Mouse (Mus musculus) limb, embryonic 13.5 days (tissue): ENCODE data around the gene Kif26b. TPM values are rescaled to one million over a fixed set of nuclear protein-coding genes. Genes with fewer than 3 reads are reported as not detected.
A peak's percentile ranks its signal among the peaks of the same experiment; 100 is the strongest.

Source experiments
- ATAC-seq: fragments of 200-750 bp; cut with Nextera tagmentation; 2 replicates; pipeline ENCODE4 v1.8.0; 2017; ENCODE audit warnings: low read depth, moderate number of reproducible peaks, moderate TSS enrichment; ENCODE audit not compliant: low FRiP score
- H3K27ac ChIP-seq: fragments of 300-500 bp; sonication (generic); 2 replicates; pipeline ENCODE4 v1.5.1; 2015; ENCODE audit warnings: inconsistent platforms, mild to moderate bottlenecking, moderate library complexity
- H3K27me3 ChIP-seq: fragments of 300-500 bp; sonication (generic); 2 replicates; pipeline ENCODE4 v1.6.1; 2015; ENCODE audit warnings: mild to moderate bottlenecking, inconsistent platforms
- H3K36me3 ChIP-seq: fragments of 300-500 bp; sonication (generic); 2 replicates; pipeline ENCODE4 v1.6.1; 2015; ENCODE audit warnings: inconsistent platforms, mild to moderate bottlenecking, moderate library complexity
- H3K4me1 ChIP-seq: fragments of 300-500 bp; sonication (generic); 2 replicates; pipeline ENCODE4 v1.6.1; 2015; ENCODE audit warnings: inconsistent platforms
- H3K4me2 ChIP-seq: fragments of 300-500 bp; sonication (generic); replicated peaks from 2 replicates; pipeline ENCODE4 v1.6.1; 2015; ENCODE audit warnings: inconsistent platforms, mild to moderate bottlenecking, moderate library complexity
- H3K4me3 ChIP-seq: fragments of 300-500 bp; sonication (generic); 2 replicates; pipeline ENCODE4 v1.5.1; 2015; ENCODE audit warnings: moderate library complexity, mild to moderate bottlenecking, inconsistent platforms
- H3K9ac ChIP-seq: fragments of 300-500 bp; sonication (generic); 2 replicates; pipeline ENCODE4 v1.6.1; 2015; ENCODE audit warnings: mild to moderate bottlenecking, inconsistent platforms
- H3K9me3 ChIP-seq: fragments of 300-500 bp; sonication (generic); 2 replicates; pipeline ENCODE4 v1.6.1; 2016; ENCODE audit warnings: inconsistent platforms
- WGBS: fragments of 180-500 bp; shearing (Covaris S2); methylation state at CpG from one replicate; pipeline ENCODE4 v1.1.7; 2015; 5-methylcytosine and 5-hydroxymethylcytosine counted together
- polyA plus RNA-seq: library from polyadenylated mRNA; unstranded; fragments of >200 nt; fragmentation: Nextera tagmentation; extraction: Ambion mirVana; gene quantifications from 2 replicates; pipeline ENCODE4 v1.2.1, GENCODE M21; 2015

Kif26b gene
- polyA plus RNA-seq, 1 experiment from 2014 or later: 13.3 TPM

DNA sequence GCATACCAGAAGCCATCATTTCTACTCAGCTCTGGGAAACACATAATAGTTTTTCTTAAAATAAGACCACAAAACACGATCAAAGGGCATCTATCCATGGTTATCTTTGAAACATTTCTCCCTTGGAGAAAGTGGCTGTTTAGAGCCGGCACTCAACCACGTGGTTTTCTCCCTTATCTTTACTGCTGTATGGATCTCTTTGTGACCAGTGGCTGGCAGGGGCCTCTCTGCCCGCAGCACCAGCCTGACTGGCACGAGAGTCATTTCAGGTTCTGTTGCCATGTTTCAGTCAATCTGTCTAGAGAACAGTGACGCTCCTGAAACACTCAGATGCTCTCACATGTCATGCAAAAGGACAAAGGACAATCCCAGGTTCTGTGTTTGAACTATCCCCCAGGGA is 241.1 kb downstream of the Kif26b start:
- ATAC-seq: no peak
- no peak overlapping the region for H3K4me2 ChIP-seq
- H3K27ac ChIP-seq: no peak overlapping the region
- no peak overlapping the region for H3K9ac ChIP-seq
- peaks cover 2% of the 10 kb centered on the region; the same call in 1 of the 2 replicates for H3K4me1 ChIP-seq
- no peaks in the 10 kb centered on the region for H3K27me3 ChIP-seq
- no peaks in the 10 kb centered on the region for H3K9me3 ChIP-seq
- H3K36me3 ChIP-seq: no peaks in the 10 kb centered on the region; the same call in 1 of the 2 replicates
- no peak overlapping the region for H3K4me3 ChIP-seq
- WGBS: 86% methylated on average over 6 of the region's 6 CpGs

- no peak overlapping the region for H3K4me3 ChIP-seq
- H3K9ac ChIP-seq: no peak overlapping the region
- no peak overlapping the region for H3K4me2 ChIP-seq
- no peaks in the 10 kb centered on the region for H3K9me3 ChIP-seq
- no peaks in the 10 kb centered on the region for H3K4me1 ChIP-seq
- WGBS: 63% methylated on average over 6 of the region's 7 CpGs
- no peaks in the 10 kb centered on the region for H3K27me3 ChIP-seq
- H3K36me3 ChIP-seq: no peaks in the 10 kb centered on the region; the same call in 1 of the 2 replicates
- H3K27ac ChIP-seq: no peak overlapping the region
- ATAC-seq: peak; percentile 40; the same call in 1 of the 2 replicates
These were observed 241.9 kb downstream of the Kif26b start for GRCm38 (mm10) chr1:178770626-178771362.

DNA sequence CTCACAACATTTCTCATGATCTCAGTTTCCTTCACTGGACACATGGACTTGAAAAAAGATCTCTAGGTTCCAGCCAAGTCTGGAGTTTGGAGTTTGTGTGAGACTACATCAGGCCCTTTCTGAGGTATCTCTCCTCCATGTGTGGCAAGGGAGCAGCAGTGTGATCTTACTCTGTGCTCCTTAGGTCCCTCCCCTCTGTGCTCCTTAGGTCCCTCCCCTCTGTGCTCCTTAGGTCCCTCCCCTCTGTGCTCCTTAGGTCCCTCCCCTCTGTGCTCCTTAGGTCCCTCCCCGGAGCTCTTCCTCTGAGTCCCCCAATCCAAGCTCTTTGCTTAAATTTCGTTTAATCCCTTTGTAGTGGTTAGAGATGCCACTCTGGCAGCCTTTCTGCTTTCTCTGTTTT is 250.8 kb downstream of the Kif26b start:
- peaks cover 7% of the 10 kb centered on the region; the same call in 1 of the 2 replicates for H3K36me3 ChIP-seq
- ATAC-seq: no peak
- no peak overlapping the region for H3K27ac ChIP-seq
- no peak overlapping the region for H3K4me2 ChIP-seq
- peaks cover 3% of the 10 kb centered on the region; the same call in 1 of the 2 replicates for H3K4me1 ChIP-seq
- H3K9ac ChIP-seq: no peak overlapping the region
- H3K9me3 ChIP-seq: 0 out of 2 replicates have a peak, but pooled peaks cover 7% of the 10 kb centered on the region
- H3K27me3 ChIP-seq: no peaks in the 10 kb centered on the region
- 41% methylated on average over 2 of the region's 2 CpGs for WGBS
- no peak overlapping the region for H3K4me3 ChIP-seq

DNA sequence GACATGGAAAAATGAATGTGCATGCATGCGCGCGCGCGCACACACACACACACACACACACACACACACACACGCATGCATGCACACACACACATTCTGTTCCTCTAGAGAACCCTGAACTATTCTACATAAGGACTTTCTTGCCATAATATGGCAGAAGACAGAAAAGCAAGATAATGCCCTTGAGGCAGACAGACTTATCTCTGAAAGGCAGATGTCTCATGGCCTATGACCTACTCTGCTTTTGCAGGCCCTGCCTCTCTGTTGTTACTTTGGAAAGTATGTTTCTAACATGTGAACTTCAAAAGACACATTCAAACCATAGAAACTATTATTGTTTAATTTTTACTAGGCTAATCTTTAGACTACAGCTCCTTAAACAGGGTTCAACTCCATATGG is 255.1 kb downstream of the Kif26b start:
- no peak overlapping the region for H3K4me2 ChIP-seq
- no peak for ATAC-seq
- H3K27me3 ChIP-seq: no peaks in the 10 kb centered on the region
- no peak overlapping the region for H3K9ac ChIP-seq
- WGBS: 83% methylated on average over 6 of the region's 6 CpGs
- H3K27ac ChIP-seq: no peak overlapping the region
- 0 out of 2 replicates have a peak, but pooled peaks cover 3% of the 10 kb centered on the region for H3K9me3 ChIP-seq
- 0 out of 2 replicates have a peak, but pooled peaks cover 3% of the 10 kb centered on the region for H3K36me3 ChIP-seq
- no peaks in the 10 kb centered on the region for H3K4me1 ChIP-seq
- no peak overlapping the region for H3K4me3 ChIP-seq

- no peak for ATAC-seq
These were observed 262.3 kb downstream of the Kif26b start for GRCm38 (mm10) chr1:178791266-178791665.

GRCm38 (mm10) chr1:178792726-178793125 is 263.8 kb downstream of the Kif26b start:
- Histone ChIP-seq H3K27me3 (no peaks in the 10 kb centered on the region), H3K9ac (no peak overlapping the region), H3K4me3 (no peak overlapping the region), H3K4me2 (no peak overlapping the region), H3K27ac (no peak overlapping the region), H3K9me3 (no peaks in the 10 kb centered on the region), H3K4me1 (peaks cover 19% of the 10 kb centered on the region), H3K36me3 (no peaks in the 10 kb centered on the region)
- ATAC-seq: no peak
- 91% methylated on average over 5 of the region's 5 CpGs for WGBS

More at GRCm38 (mm10) chr1:178791266-178791665, 262.3 kb downstream of the Kif26b start:
- Histone ChIP-seq H3K27ac (no peak overlapping the region), H3K4me3 (no peak overlapping the region), H3K4me1 (peaks cover 9% of the 10 kb centered on the region; the same call in 1 of the 2 replicates), H3K9me3 (no peaks in the 10 kb centered on the region), H3K27me3 (no peaks in the 10 kb centered on the region), H3K9ac (no peak overlapping the region), H3K36me3 (no peaks in the 10 kb centered on the region), H3K4me2 (no peak overlapping the region)
- WGBS: 62% methylated on average over 1 of the region's 1 CpGs

- H3K9ac ChIP-seq: no peak overlapping the region
- no peak for ATAC-seq
- WGBS: 90% methylated on average over 7 of the region's 7 CpGs
These were observed 265.9 kb downstream of the Kif26b start for GRCm38 (mm10) chr1:178794866-178795265.

GRCm38 (mm10) chr1:178797388-178797787 is 268.5 kb downstream of the Kif26b start:
- 80% methylated on average over 2 of the region's 2 CpGs for WGBS
- no peaks in the 10 kb centered on the region for H3K9me3 ChIP-seq

More at GRCm38 (mm10) chr1:178794866-178795265, 265.9 kb downstream of the Kif26b start:
- H3K36me3 ChIP-seq: no peaks in the 10 kb centered on the region
- no peak overlapping the region for H3K4me2 ChIP-seq
- H3K27me3 ChIP-seq: no peaks in the 10 kb centered on the region
- H3K27ac ChIP-seq: no peak overlapping the region
- peaks cover 39% of the 10 kb centered on the region for H3K4me1 ChIP-seq
- H3K4me3 ChIP-seq: no peak overlapping the region
- H3K9me3 ChIP-seq: no peaks in the 10 kb centered on the region

DNA sequence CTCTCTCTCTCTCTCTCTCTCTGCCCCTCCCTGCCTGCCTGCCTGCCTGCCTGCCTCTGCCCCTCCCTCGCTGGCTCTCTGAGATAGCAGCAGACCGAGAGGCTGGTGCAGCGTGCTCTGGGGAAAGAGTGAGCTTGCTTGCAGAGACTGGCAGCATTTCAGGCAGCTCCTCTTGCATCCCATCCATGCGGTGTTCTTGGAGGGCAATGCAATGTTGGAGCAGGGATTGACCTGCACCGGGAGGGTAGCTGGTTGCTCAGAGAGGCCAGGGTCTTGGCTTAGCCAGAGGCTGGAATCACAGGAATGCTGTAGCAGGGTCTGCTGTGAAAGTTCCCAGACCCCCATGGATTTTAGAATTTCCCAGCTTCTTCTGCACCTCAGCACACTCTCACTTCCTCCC is 269.4 kb downstream of the Kif26b start:
- Histone ChIP-seq H3K36me3 (no peaks in the 10 kb centered on the region), H3K4me2 (peak overlapping the region; percentile 49), H3K9me3 (no peaks in the 10 kb centered on the region), H3K27ac (no peak overlapping the region), H3K4me1 (peaks cover 46% of the 10 kb centered on the region), H3K4me3 (peak overlapping the region; percentile 28), H3K9ac (peak overlapping the region; percentile 54; the same call in 1 of the 2 replicates), H3K27me3 (no peaks in the 10 kb centered on the region)
- no peak for ATAC-seq
- WGBS: 6% methylated on average over 5 of the region's 5 CpGs

More at GRCm38 (mm10) chr1:178797388-178797787, 268.5 kb downstream of the Kif26b start:
- Histone ChIP-seq H3K27ac (no peak overlapping the region), H3K27me3 (no peaks in the 10 kb centered on the region), H3K9ac (no peak overlapping the region), H3K4me2 (no peak overlapping the region), H3K4me3 (no peak overlapping the region), H3K36me3 (no peaks in the 10 kb centered on the region), H3K4me1 (peaks cover 46% of the 10 kb centered on the region)
- no peak for ATAC-seq

GRCm38 (mm10) chr1:178798886-178799285 is 270.0 kb downstream of the Kif26b start:
- Histone ChIP-seq H3K36me3 (no peaks in the 10 kb centered on the region), H3K9me3 (no peaks in the 10 kb centered on the region), H3K27me3 (no peaks in the 10 kb centered on the region), H3K4me2 (peak overlapping the region; percentile 49), H3K4me1 (peaks cover 46% of the 10 kb centered on the region), H3K27ac (no peak overlapping the region), H3K4me3 (peak overlapping the region; percentile 28; the same call in 1 of the 2 replicates), H3K9ac (no peak overlapping the region)
- WGBS: 69% methylated on average over 8 of the region's 8 CpGs
- no peak for ATAC-seq

DNA sequence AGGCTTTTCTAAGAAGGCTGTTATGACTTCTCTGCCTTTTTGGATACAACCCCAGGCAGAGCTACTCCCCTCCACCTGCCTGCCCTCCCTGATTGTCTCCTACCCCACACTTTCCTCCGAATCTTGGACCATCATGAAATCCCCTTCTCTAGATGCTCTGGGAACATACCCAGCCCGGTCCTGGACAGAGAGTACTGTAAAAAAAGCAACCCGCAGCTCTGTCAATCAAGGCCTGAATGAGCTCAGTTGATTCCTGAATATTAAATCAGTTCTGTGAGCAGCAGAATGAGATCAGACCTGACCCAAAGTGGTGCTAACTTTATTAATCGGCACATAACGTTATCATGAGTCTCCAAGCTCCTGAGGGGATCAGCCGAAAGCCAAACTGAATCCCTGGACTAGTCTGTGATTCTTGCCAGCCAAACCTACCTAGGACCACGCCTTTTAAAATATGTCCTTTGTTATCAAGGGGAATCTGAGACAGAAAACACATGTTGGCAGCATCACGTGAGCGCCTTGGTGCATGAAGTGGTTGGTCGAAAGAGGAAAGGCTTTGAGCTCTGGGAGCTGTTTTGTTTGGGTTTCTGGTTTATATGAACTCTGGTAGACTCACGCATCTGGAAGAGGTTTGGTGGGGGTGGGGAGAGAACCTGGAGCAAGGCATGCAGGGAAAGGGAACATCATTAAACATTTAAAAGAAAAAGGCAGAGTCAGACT is 271.1 kb downstream of the Kif26b start:
- peak overlapping the region; percentile 78 for H3K27ac ChIP-seq
- H3K4me2 ChIP-seq: peak overlapping the region; percentile 49
- no peaks in the 10 kb centered on the region for H3K36me3 ChIP-seq
- H3K4me1 ChIP-seq: peaks cover 46% of the 10 kb centered on the region
- no peaks in the 10 kb centered on the region for H3K9me3 ChIP-seq
- 0 out of 2 replicates have a peak overlapping the region, but pooled peaks have one; percentile 15 for H3K9ac ChIP-seq
- ATAC-seq: peak; percentile 83
- peak overlapping the region; percentile 3; the same call in 1 of the 2 replicates for H3K4me3 ChIP-seq
- no peaks in the 10 kb centered on the region for H3K27me3 ChIP-seq
- 21% methylated on average over 11 of the region's 11 CpGs for whole genome bisulfite sequencing

DNA sequence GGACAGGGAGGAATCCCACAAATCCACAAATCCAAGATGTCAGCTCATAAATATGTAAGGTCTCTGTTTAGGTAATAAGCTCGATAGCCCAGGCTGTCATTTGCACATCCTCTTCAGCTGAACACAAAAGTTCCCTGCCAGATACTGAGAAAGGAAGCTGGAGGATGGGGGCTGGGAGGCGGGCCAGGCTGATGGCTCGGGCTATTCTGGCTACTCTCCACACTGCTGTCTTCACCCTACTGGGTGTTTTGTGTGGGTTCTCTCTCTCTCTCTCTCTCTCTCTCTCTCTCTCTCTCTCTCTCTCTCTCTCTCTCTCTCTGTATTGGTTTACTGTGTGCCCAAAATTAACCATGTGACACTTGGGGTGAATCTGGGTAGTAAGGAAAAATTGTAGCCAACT is 274.2 kb downstream of the Kif26b start:
- ATAC-seq: no peak

More for the DNA sequence above, 274.2 kb downstream of the Kif26b start:
- 65% methylated on average over 3 of the region's 3 CpGs for WGBS
- Histone ChIP-seq H3K27me3 (no peaks in the 10 kb centered on the region), H3K36me3 (no peaks in the 10 kb centered on the region), H3K27ac (no peak overlapping the region), H3K9ac (no peak overlapping the region), H3K4me1 (peaks cover 33% of the 10 kb centered on the region), H3K4me2 (no peak overlapping the region), H3K9me3 (no peaks in the 10 kb centered on the region), H3K4me3 (no peak overlapping the region)
